Mouse (Mus musculus) cerebellum, postnatal 4 days (tissue): ENCODE measurements around the gene Kcng4.
A peak's percentile ranks its signal among the peaks of the same experiment; 100 is the strongest.

ENCODE experiments used
- DNase-seq, 2 experiments: peaks; one replicate each; pipeline ENCODE4 v3.0.0; 2022; ENCODE audit warnings: low spot score in 2 of 2, mixed read lengths in 1 of 2

Kcng4 gene

GRCm38 (mm10) chr8:119615096-119615495, 20.4 kb downstream of the Kcng4 start:
- DNase-seq, result no peak

GRCm38 (mm10) chr8:119612471-119612870, 23.0 kb downstream of the Kcng4 start, which contains the start of gene Adad2:
Gene Adad2, plus strand, starts transcription at chr8:119612747.
- no peak for DNase-seq

- DNase-seq, result no peak
Observed at GRCm38 (mm10) chr8:119606224-119606623, 29.3 kb downstream of the Kcng4 start.

- peak; percentile 91 to 94 for DNase-seq
Observed at GRCm38 (mm10) chr8:119604996-119605395, 30.5 kb downstream of the Kcng4 start, which contains the start of gene Taf1c. Gene Taf1c, minus strand, starts transcription at chr8:119605222.

- no peak for DNase-seq
Observed at GRCm38 (mm10) chr8:119604398-119604803, 31.1 kb downstream of the Kcng4 start.

- DNase-seq, result no peak
Observed at GRCm38 (mm10) chr8:119603771-119604170, 31.7 kb downstream of the Kcng4 start.

- DNase-seq, result no peak
Observed at GRCm38 (mm10) chr8:119591456-119591855, 44.0 kb downstream of the Kcng4 start.

- no peak for DNase-seq
Observed at GRCm38 (mm10) chr8:119590348-119590747, 45.1 kb downstream of the Kcng4 start.

- DNase-seq, result no peak
Observed at GRCm38 (mm10) chr8:119588844-119589243, 46.6 kb downstream of the Kcng4 start.

- DNase-seq, result no peak
Observed at GRCm38 (mm10) chr8:119588321-119588720, 47.2 kb downstream of the Kcng4 start.

- DNase-seq, result no peak
Observed at GRCm38 (mm10) chr8:119585901-119586300, 49.6 kb downstream of the Kcng4 start.

- no peak for DNase-seq
Observed at GRCm38 (mm10) chr8:119580441-119581161, 54.9 kb downstream of the Kcng4 start.

- DNase-seq, result no peak
Observed at GRCm38 (mm10) chr8:119579096-119579495, 56.4 kb downstream of the Kcng4 start.

GRCm38 (mm10) chr8:119575366-119575726, 60.1 kb downstream of the Kcng4 start:
- no peak for DNase-seq

- DNase-seq, result peak; percentile 96 to 97
Observed at GRCm38 (mm10) chr8:119574437-119575365, 60.8 kb downstream of the Kcng4 start, which contains the start of the genes Hsdl1 and Dnaaf1. Gene Hsdl1, minus strand, starts transcription at chr8:119575183. Gene Dnaaf1, plus strand, starts transcription at chr8:119575235.
